9 mouse cellular contexts compared by ENCODE assay signal in the genomic region with DNA sequence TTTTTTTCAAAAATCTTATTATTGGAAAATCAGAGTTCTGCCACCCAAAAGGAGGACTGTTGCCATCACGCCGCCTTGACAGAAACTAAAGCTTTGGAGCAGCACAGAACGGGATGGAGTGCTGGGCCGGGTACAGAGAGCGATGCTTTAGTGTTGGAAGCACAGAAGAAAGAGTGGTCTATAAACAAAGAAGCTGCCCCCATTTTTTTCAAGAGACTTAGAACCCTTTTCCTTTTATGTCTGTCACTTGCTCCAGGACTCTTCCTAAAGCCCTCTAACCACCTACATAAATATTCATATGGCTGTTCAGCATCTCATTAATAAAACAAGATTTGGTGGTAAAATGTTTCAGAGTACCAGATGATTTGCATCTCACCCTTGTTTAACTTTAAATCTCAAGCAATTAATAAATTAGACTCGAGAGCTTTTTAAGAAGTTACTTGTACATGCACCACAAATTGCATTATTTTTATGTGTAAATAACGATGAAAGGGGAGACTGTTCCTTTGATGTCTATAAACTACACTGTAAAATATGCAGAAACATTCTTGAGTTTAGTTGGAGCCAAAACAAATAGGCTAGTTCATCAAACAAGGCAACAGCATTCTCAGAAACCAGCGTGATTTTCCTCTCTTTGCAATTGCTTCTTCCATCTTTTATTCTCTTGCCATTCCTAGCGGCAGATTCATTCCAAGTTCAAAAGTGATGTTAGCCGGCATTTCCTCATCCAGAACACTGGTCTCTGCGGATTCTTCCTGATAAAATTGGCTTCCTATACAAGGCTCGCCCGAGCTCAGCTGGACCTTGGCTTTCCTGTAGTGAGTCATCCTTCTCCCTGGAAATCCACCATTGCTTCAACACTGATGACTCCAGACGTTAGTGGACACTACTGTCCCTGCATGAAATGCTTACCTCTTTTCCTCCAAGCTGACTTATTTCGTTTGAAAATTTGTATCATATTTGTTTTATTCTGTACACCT.
DNase-seq lines count a peak whose midpoint lies in the region.
"Had no signal": no experiment of that assay in that cellular context is flagged by ENCODE, and none has a peak within 500 bp of the region (broad histone marks: within the 10 kb centered on the region; RNA-seq: fewer than 3 reads in every experiment).

No protein-coding gene starts in this region.

- intact Hi-C loops in gastrocnemius, postnatal 14 days (cut with DNase I; ENCODE audit: low total_unique reads): no loop called here
- intact Hi-C loops in heart, postnatal 36 days (cut with DNase I): no loop called here
- intact Hi-C loops in left cerebral cortex, postnatal 4 days (cut with DNase I): no loop called here

- DNase-seq in gastrocnemius, postnatal 14 days: peak; percentile 16
- DNase-seq in gastrocnemius, postnatal 4 days (ENCODE audit: low spot score in 2 of 2): no peak
- DNase-seq in urinary bladder, postnatal 14 days (ENCODE audit: low spot score): peak; percentile 11
- DNase-seq in urinary bladder, postnatal 10 days (ENCODE audit: low spot score): no peak
- DNase-seq in heart, postnatal 36 days: peak; percentile 5 to 6
- no peak for DNase-seq in cerebellum, postnatal 14 days
- no peak for DNase-seq in left cerebral cortex, postnatal 4 days
- no peak for DNase-seq in thymus, postnatal 25 days
- DNase-seq: thymus, postnatal 4 days had no signal

Comparison
In these comparisons a context has a peak if more than half of its experiments do, and no peak if none do; other contexts are left out.
1. DNase-seq: peak in gastrocnemius, postnatal 14 days (single experiment), urinary bladder, postnatal 14 days (single experiment) and heart, postnatal 36 days (2 of 2); none in gastrocnemius, postnatal 4 days (0 of 2), urinary bladder, postnatal 10 days (single experiment), cerebellum, postnatal 14 days (0 of 2), left cerebral cortex, postnatal 4 days (single experiment) and thymus, postnatal 25 days (single experiment).